Mouse (Mus musculus): ENCODE data around the gene Ndufa4l2. TPM values are rescaled to one million over a fixed set of nuclear protein-coding genes. Genes with fewer than 3 reads are reported as not detected.

Ndufa4l2 gene
- total RNA-seq (2015; ENCODE audit: low replicate concordance) (not detected in 2 replicates), total RNA-seq (2017; ENCODE audit: low replicate concordance) (not detected in 2 replicates)

GRCm38 (mm10) chr10:127514764-127515163, at the start of gene Ndufa4l2:
TSS of gene Ndufa4l2 (plus strand) at chr10:127514967.
- no peak for ATAC-seq (replicated peaks; ENCODE audit: low FRiP score, poor library complexity, severe bottlenecking)

- ATAC-seq (replicated peaks; ENCODE audit: low FRiP score, poor library complexity, severe bottlenecking), result no peak
Observed at GRCm38 (mm10) chr10:127471281-127471988, 43.3 kb upstream of the Ndufa4l2 start.

DNA sequence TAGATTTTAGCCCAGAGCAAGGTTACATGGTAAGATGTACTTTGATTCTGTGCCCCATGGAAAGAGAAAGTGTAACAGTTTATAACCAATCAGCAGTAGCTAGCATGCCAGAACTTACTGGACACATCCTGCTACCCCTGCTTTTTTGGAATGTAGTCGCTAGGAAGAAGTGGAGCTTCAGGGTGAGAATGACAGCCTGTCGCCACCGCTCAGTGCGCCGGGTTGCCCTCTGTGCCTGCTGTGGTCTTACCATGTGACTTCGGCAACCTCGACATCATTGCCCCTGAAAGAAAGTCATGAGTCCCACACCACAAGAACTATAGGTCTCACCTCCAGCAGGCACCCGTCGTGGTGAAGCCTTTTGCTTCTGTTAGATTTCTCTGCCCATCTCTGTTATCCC, 42.0 kb upstream of the Ndufa4l2 start:
- no peak for ATAC-seq (replicated peaks; ENCODE audit: low FRiP score, poor library complexity, severe bottlenecking)

DNA sequence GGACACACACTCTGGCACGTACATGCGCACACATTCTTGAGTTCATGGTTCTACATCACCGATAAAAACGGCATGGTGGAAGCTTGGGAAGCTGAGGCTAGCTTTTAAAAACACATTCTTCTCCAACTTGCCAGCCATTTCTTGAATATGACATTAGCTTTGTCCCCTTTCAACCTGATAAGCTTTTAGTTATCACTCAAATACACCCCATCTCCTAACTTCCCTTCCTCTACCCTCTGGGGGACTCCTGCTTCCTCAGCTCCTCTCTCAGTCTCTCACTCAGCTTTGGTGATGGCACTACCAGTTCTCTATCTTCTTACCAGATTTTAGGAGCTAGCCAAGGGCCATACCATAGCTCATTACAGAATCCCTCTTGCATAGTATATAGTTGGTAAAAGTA, 39.6 kb upstream of the Ndufa4l2 start:
- no peak for ATAC-seq (replicated peaks; ENCODE audit: low FRiP score, poor library complexity, severe bottlenecking)

DNA sequence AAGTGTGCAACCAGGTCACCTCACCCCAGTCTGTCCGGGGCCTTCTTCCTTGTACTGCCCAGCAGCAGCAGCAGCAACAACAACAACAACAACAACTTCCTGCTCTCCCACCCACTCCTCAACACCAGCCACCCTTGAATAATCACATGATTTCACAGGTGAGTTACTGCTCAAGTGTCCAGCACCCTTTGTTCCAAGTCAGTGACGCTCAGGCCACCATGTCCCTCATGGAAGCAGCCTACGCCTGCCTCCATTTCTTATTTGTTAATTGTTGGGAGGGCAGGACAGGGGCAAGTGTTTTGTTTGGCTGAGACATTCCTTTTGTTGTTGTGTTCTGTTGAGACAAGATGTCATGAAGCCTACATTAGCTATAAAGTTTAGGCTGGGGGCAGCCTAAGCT, 38.2 kb upstream of the Ndufa4l2 start:
- no peak for ATAC-seq (replicated peaks; ENCODE audit: low FRiP score, poor library complexity, severe bottlenecking)

DNA sequence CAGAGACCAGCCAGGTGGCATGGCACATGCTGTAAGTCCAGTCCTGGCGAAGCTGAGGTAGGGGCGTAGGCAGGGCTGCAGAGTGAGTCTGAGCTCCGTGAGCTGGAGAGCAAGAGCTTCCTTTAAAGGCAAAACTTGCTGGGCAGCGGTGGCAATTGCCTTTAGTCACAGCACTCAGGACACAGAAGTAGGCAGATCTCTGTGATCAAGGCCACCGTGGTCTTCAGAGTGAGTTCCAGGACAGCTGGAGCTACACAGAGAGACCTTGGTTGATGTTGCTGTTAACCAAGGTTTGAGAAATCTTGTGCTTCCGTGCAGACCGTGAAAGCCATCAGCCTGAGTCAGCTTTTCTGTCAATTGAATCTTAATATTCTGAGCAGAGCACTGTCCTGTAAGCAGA, 37.5 kb upstream of the Ndufa4l2 start:
- ATAC-seq (replicated peaks; ENCODE audit: low FRiP score, poor library complexity, severe bottlenecking), result no peak

- no peak for ATAC-seq (replicated peaks; ENCODE audit: low FRiP score, poor library complexity, severe bottlenecking)
Observed at GRCm38 (mm10) chr10:127479131-127479530, 35.6 kb upstream of the Ndufa4l2 start.

- no peak for ATAC-seq (replicated peaks; ENCODE audit: low FRiP score, poor library complexity, severe bottlenecking)
Observed at GRCm38 (mm10) chr10:127480833-127481813, 33.6 kb upstream of the Ndufa4l2 start.

GRCm38 (mm10) chr10:127485235-127485634, 29.5 kb upstream of the Ndufa4l2 start:
- no peak for ATAC-seq (replicated peaks; ENCODE audit: low FRiP score, poor library complexity, severe bottlenecking)

- ATAC-seq (replicated peaks; ENCODE audit: low FRiP score, poor library complexity, severe bottlenecking), result no peak
Observed at GRCm38 (mm10) chr10:127488856-127489255, 25.9 kb upstream of the Ndufa4l2 start.

- no peak for ATAC-seq (replicated peaks; ENCODE audit: low FRiP score, poor library complexity, severe bottlenecking)
Observed at GRCm38 (mm10) chr10:127490160-127491127, 24.3 kb upstream of the Ndufa4l2 start.

DNA sequence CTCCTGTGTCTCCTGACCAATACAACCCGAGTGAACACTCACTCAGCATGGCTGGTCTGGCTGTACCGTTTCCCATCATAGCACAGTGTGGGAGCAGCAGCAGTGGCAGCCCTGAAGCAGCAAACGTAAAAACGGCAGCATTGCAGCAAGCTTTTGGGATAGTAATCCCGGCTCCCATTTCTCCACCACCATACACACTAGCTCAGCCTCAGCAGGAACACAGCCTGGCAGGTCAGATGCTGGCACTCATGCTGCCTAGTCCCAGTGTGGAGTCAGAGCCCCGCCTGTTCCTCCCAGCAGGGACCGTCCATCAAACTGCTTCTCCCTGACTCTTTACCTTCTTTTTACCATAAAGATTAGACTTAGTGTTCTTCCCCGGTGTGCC, 23.6 kb upstream of the Ndufa4l2 start:
- ATAC-seq (replicated peaks; ENCODE audit: low FRiP score, poor library complexity, severe bottlenecking), result no peak

DNA sequence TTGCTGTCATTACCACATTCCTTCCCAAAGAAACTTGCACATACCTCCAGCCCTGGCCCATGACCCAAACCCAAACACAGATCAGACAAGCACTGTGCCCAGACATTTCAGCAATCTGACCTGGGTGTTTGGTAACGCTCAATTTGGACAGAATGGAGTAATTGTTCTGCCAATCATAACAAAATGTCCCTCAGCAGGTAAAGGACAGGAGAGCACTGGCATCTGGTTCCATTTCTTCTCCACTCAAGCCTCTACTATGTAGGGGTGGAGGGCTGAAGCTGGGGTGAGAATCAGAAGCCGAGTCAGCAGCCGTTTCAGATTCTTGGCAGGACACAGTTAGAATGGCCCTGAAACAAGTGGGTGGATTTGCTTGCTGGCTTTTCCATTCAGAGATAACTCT, 22.6 kb upstream of the Ndufa4l2 start:
- ATAC-seq (replicated peaks; ENCODE audit: low FRiP score, poor library complexity, severe bottlenecking), result no peak

DNA sequence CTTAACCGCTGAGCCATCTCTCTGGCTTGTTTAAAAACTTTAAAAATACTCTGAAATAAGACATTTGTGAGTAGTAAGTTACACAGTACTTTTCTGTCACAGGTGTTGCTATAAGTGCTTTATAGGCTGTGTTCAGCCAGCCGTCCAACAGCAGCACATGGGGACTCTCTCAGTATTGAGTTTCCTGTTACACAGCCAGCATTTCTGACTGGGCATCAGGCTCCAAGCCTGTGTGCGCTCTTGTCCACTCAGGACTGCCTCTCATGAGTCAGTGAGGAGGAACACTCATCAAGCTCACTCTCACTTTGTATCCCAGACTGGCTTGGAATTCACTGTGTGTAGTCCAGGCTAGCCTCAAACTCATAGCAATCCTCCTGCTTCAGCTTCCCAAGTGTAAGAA, 18.6 kb upstream of the Ndufa4l2 start:
- no peak for ATAC-seq (replicated peaks; ENCODE audit: low FRiP score, poor library complexity, severe bottlenecking)

- ATAC-seq (replicated peaks; ENCODE audit: low FRiP score, poor library complexity, severe bottlenecking), result no peak
Observed at GRCm38 (mm10) chr10:127499516-127499915, 15.3 kb upstream of the Ndufa4l2 start.

DNA sequence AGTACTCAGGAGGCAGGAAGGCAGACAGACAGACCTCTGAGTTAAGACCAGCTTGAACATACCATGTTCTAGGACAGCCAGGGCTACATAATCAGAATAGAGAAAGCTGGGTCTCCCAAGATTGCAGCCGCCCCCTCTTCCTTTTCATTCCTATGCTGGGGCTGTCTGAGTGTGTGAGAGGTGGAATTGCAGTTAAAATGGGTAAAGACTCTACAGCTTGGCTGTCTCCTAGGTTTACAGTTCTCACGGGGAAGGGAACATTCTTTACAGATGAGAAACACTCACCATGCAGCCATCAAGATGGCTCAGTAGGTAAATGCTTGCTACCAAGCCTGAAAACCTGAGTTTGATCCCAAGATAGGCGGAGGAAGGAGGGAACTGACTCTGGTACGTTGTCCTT, 14.7 kb upstream of the Ndufa4l2 start:
- ATAC-seq (replicated peaks; ENCODE audit: low FRiP score, poor library complexity, severe bottlenecking), result no peak

GRCm38 (mm10) chr10:127500894-127501893, 13.6 kb upstream of the Ndufa4l2 start, which contains the start of gene Stac3:
TSS of gene Stac3 (plus strand) at chr10:127501686.
- no peak for ATAC-seq (replicated peaks; ENCODE audit: low FRiP score, poor library complexity, severe bottlenecking)

DNA sequence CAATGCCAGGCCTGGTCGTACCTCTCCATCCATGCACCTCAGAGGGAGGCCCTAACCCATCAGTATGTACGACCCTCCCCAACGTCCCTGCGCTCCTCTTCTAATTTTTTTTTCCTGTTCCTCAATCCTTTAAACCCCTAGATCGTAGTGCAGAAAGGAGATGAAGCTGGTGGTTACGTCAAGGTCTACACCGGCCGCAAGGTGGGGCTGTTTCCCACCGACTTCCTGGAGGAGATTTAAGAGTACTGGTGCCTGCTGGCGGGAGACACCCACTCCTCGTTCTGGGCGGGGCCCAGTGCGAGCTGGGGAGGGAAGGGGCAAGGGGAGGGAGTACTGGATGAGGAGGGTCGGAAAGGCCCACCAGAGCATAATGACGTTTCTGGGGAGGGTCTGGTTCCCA, 6.5 kb upstream of the Ndufa4l2 start:
- no peak for ATAC-seq (replicated peaks; ENCODE audit: low FRiP score, poor library complexity, severe bottlenecking)
